Mouse (Mus musculus) forebrain, embryonic 11.5 days (tissue): ENCODE results near the gene Ackr3. TPM values are rescaled to one million over a fixed set of nuclear protein-coding genes. Genes with fewer than 3 reads are reported as not detected.
A peak's percentile ranks its signal among the peaks of the same experiment; 100 is the strongest.

Source experiments
- ATAC-seq: fragments of 200-750 bp; cut with Nextera tagmentation; replicated peaks from 2 replicates; pipeline ENCODE4 v1.8.0; 2017; ENCODE audit warnings: moderate TSS enrichment; ENCODE audit not compliant: low FRiP score
- DNase-seq: peaks from one replicate; pipeline ENCODE4 v3.0.0-alpha.2; 2017; ENCODE audit warnings: low spot score
- H3K27ac ChIP-seq: fragments of 300-500 bp; sonication (generic); 2 replicates; pipeline ENCODE4 v1.5.1; 2014; ENCODE audit warnings: low read depth, low read length
- H3K27me3 ChIP-seq: fragments of 300-500 bp; sonication (generic); 2 replicates; pipeline ENCODE4 v1.6.1; 2014; ENCODE audit warnings: mild to moderate bottlenecking, low read length, mixed read lengths; ENCODE audit not compliant: control insufficient read depth, insufficient read depth
- H3K36me3 ChIP-seq: fragments of 300-500 bp; sonication (generic); 2 replicates; pipeline ENCODE4 v1.6.1; 2014; ENCODE audit warnings: mild to moderate bottlenecking, low read length, moderate library complexity, mixed read lengths; ENCODE audit not compliant: control insufficient read depth, insufficient read depth
- H3K4me1 ChIP-seq: fragments of 300-500 bp; sonication (generic); replicated peaks from 2 replicates; pipeline ENCODE4 v1.6.1; 2014; ENCODE audit warnings: low read length, mixed read lengths; ENCODE audit not compliant: control insufficient read depth, insufficient read depth
- H3K4me2 ChIP-seq: fragments of 300-500 bp; sonication (generic); 2 replicates; pipeline ENCODE4 v1.6.1; 2014; ENCODE audit warnings: low read depth, mild to moderate bottlenecking, low read length, moderate library complexity, mixed read lengths; ENCODE audit not compliant: severe bottlenecking
- H3K4me3 ChIP-seq: fragments of 300-500 bp; sonication (generic); 2 replicates; pipeline ENCODE4 v1.5.1; 2014; ENCODE audit warnings: low read depth, low read length
- H3K9ac ChIP-seq: fragments of 300-500 bp; sonication (generic); 2 replicates; pipeline ENCODE4 v1.6.1; 2014; ENCODE audit warnings: low read length
- H3K9me3 ChIP-seq: fragments of 300-500 bp; sonication (generic); 2 replicates; pipeline ENCODE4 v1.6.1; 2016; ENCODE audit warnings: low read length, mixed read lengths; ENCODE audit not compliant: control insufficient read depth
- WGBS: fragments of 180-500 bp; shearing (Covaris S2); extraction: QIAGEN DNeasy Blood & Tissue Kit; methylation state at CpG from one replicate; pipeline ENCODE4 v1.1.7; 2014; 5-methylcytosine and 5-hydroxymethylcytosine counted together
- polyA plus RNA-seq: library from polyadenylated mRNA; unstranded; fragments of >200 nt; fragmentation: Nextera tagmentation; extraction: Ambion mirVana; gene quantifications from 2 replicates; pipeline ENCODE4 v1.2.1, GENCODE M21; 2014

The Ackr3 gene
- polyA plus RNA-seq, 1 experiment from 2014 or later = 31.2 TPM

GRCm38 (mm10) chr1:90247234-90247633, 43.5 kb downstream of the Ackr3 start:
- Histone ChIP-seq H3K4me3 (no peak overlapping the region), H3K27ac (no peak overlapping the region; the same call in 1 of the 2 replicates), H3K4me2 (no peak overlapping the region), H3K9me3 (no peaks in the 10 kb centered on the region), H3K9ac (no peak overlapping the region), H3K27me3 (no peaks in the 10 kb centered on the region; the same call in 1 of the 2 replicates), H3K36me3 (no peaks in the 10 kb centered on the region), H3K4me1 (peaks cover 5% of the 10 kb centered on the region; the same call in 1 of the 2 replicates)
- ATAC-seq (no peak), DNase-seq (no peak)
- 84% methylated on average over 4 of the region's 4 CpGs for WGBS

GRCm38 (mm10) chr1:90247756-90248541, 44.2 kb downstream of the Ackr3 start:
- H3K27me3 ChIP-seq = no peaks in the 10 kb centered on the region; the same call in 1 of the 2 replicates
- H3K4me2 ChIP-seq = no peak overlapping the region
- ATAC-seq (no peak), DNase-seq (no peak)
- 91% methylated on average over 8 of the region's 8 CpGs for WGBS
- no peaks in the 10 kb centered on the region for H3K36me3 ChIP-seq
- H3K27ac ChIP-seq = peak overlapping the region; percentile 46
- no peak overlapping the region for H3K9ac ChIP-seq
- peaks cover 5% of the 10 kb centered on the region; the same call in 1 of the 2 replicates for H3K4me1 ChIP-seq
- no peak overlapping the region for H3K4me3 ChIP-seq
- H3K9me3 ChIP-seq = no peaks in the 10 kb centered on the region

GRCm38 (mm10) chr1:90248966-90249735, 45.4 kb downstream of the Ackr3 start:
- WGBS = 70% methylated on average over 9 of the region's 9 CpGs

GRCm38 (mm10) chr1:90250419-90250818, 46.6 kb downstream of the Ackr3 start:
- 91% methylated on average over 6 of the region's 6 CpGs for WGBS
- Histone ChIP-seq H3K4me3 (no peak overlapping the region), H3K27me3 (no peaks in the 10 kb centered on the region; the same call in 1 of the 2 replicates), H3K36me3 (no peaks in the 10 kb centered on the region), H3K4me1 (peaks cover 5% of the 10 kb centered on the region; the same call in 1 of the 2 replicates), H3K9ac (no peak overlapping the region), H3K27ac (no peak overlapping the region), H3K9me3 (no peaks in the 10 kb centered on the region), H3K4me2 (no peak overlapping the region)
- no peak for DNase-seq
- ATAC-seq = no peak

More at GRCm38 (mm10) chr1:90248966-90249735, 45.4 kb downstream of the Ackr3 start:
- no peak overlapping the region for H3K4me3 ChIP-seq
- no peaks in the 10 kb centered on the region; the same call in 1 of the 2 replicates for H3K27me3 ChIP-seq
- peaks cover 5% of the 10 kb centered on the region; the same call in 1 of the 2 replicates for H3K4me1 ChIP-seq
- H3K9me3 ChIP-seq = no peaks in the 10 kb centered on the region
- H3K4me2 ChIP-seq = no peak overlapping the region
- ATAC-seq (0 out of 2 replicates have a peak, but pooled peaks have one; percentile 33), DNase-seq (no peak)
- no peak overlapping the region for H3K27ac ChIP-seq
- no peaks in the 10 kb centered on the region for H3K36me3 ChIP-seq
- no peak overlapping the region for H3K9ac ChIP-seq

- Histone ChIP-seq H3K9me3 (no peaks in the 10 kb centered on the region), H3K36me3 (no peaks in the 10 kb centered on the region), H3K4me2 (no peak overlapping the region), H3K4me1 (peaks cover 3% of the 10 kb centered on the region; the same call in 1 of the 2 replicates), H3K27ac (no peak overlapping the region), H3K4me3 (no peak overlapping the region), H3K27me3 (no peaks in the 10 kb centered on the region; the same call in 1 of the 2 replicates), H3K9ac (no peak overlapping the region)
- DNase-seq (no peak), ATAC-seq (no peak)
- 81% methylated on average over 3 of the region's 3 CpGs for WGBS
Observed at GRCm38 (mm10) chr1:90251156-90251555, 47.4 kb downstream of the Ackr3 start.

- Histone ChIP-seq H3K4me2 (no peak overlapping the region), H3K9ac (no peak overlapping the region), H3K27ac (no peak overlapping the region), H3K9me3 (no peaks in the 10 kb centered on the region), H3K4me3 (no peak overlapping the region), H3K36me3 (no peaks in the 10 kb centered on the region), H3K4me1 (no peaks in the 10 kb centered on the region; the same call in 1 of the 2 replicates), H3K27me3 (no peaks in the 10 kb centered on the region)
- ATAC-seq = no peak
- 92% methylated on average over 10 of the region's 10 CpGs for WGBS
- DNase-seq = no peak
Observed at GRCm38 (mm10) chr1:90253465-90253864, 49.7 kb downstream of the Ackr3 start.

GRCm38 (mm10) chr1:90258253-90258887, 54.6 kb downstream of the Ackr3 start:
- Histone ChIP-seq H3K4me2 (no peak overlapping the region), H3K27me3 (no peaks in the 10 kb centered on the region), H3K4me1 (no peaks in the 10 kb centered on the region), H3K9me3 (no peaks in the 10 kb centered on the region), H3K36me3 (no peaks in the 10 kb centered on the region), H3K9ac (no peak overlapping the region), H3K4me3 (no peak overlapping the region), H3K27ac (no peak overlapping the region)
- WGBS = 88% methylated on average over 11 of the region's 11 CpGs
- no peak for ATAC-seq
- DNase-seq = no peak
